Mouse (Mus musculus) midbrain, embryonic 14.5 days (tissue): ENCODE data around the gene Chn2. TPM values are rescaled to one million over a fixed set of nuclear protein-coding genes. Genes with fewer than 3 reads are reported as not detected.

Experiments used
- ATAC-seq: fragments of 200-750 bp; cut with Nextera tagmentation; 2 replicates; pipeline ENCODE4 v1.8.0; 2017; ENCODE audit warnings: moderate number of reproducible peaks, moderate library complexity; ENCODE audit not compliant: low FRiP score, low TSS enrichment
- DNase-seq: peaks from one replicate; pipeline ENCODE4 v3.0.0-alpha.2; 2015
- H3K27ac ChIP-seq: fragments of 300-500 bp; sonication (generic); replicated peaks from 2 replicates; pipeline ENCODE4 v1.5.1; 2014; ENCODE audit warnings: mild to moderate bottlenecking, low read depth, low read length, moderate library complexity
- H3K27me3 ChIP-seq: fragments of 300-500 bp; sonication (generic); 2 replicates; pipeline ENCODE4 v1.6.1; 2014; ENCODE audit warnings: low read length, control low read depth, mixed read lengths; ENCODE audit not compliant: control insufficient read depth, insufficient read depth
- H3K36me3 ChIP-seq: fragments of 300-500 bp; sonication (generic); 2 replicates; pipeline ENCODE4 v1.6.1; 2014; ENCODE audit warnings: low read length, control low read depth; ENCODE audit not compliant: control insufficient read depth, insufficient read depth
- H3K4me1 ChIP-seq: fragments of 300-500 bp; sonication (generic); 2 replicates; pipeline ENCODE4 v1.6.1; 2014; ENCODE audit warnings: mild to moderate bottlenecking, antibody characterized with exemption, low read length, control low read depth; ENCODE audit not compliant: control insufficient read depth, insufficient read depth
- H3K4me2 ChIP-seq: fragments of 300-500 bp; sonication (generic); 2 replicates; pipeline ENCODE4 v1.6.1; 2014; ENCODE audit warnings: mild to moderate bottlenecking, low read length, moderate library complexity
- H3K4me3 ChIP-seq: fragments of 300-500 bp; sonication (generic); replicated peaks from 2 replicates; pipeline ENCODE4 v1.5.1; 2014; ENCODE audit warnings: low read depth, low read length
- H3K9ac ChIP-seq: fragments of 300-500 bp; sonication (generic); replicated peaks from 2 replicates; pipeline ENCODE4 v1.6.1; 2014; ENCODE audit warnings: mild to moderate bottlenecking, low read length, moderate library complexity
- H3K9me3 ChIP-seq: fragments of 300-500 bp; sonication (generic); 2 replicates; pipeline ENCODE4 v1.6.1; 2016; ENCODE audit warnings: low read length, control low read depth, mixed read lengths; ENCODE audit not compliant: control insufficient read depth
- WGBS: fragments of 180-500 bp; shearing (Covaris S2); extraction: QIAGEN DNeasy Blood & Tissue Kit; methylation state at CpG from one replicate; pipeline ENCODE4 v1.1.7; 2014; 5-methylcytosine and 5-hydroxymethylcytosine counted together
- polyA plus RNA-seq: library from polyadenylated mRNA; unstranded; fragments of >200 nt; fragmentation: Nextera tagmentation; extraction: Ambion mirVana; gene quantifications from 2 replicates; pipeline ENCODE4 v1.2.1, GENCODE M21; 2014

Gene Chn2
- polyA plus RNA-seq, 1 experiment from 2014 or later, result 40.6 TPM

- ATAC-seq, result no peak
- H3K4me3 ChIP-seq, result no peak overlapping the region
- H3K27me3 ChIP-seq, result no peaks in the 10 kb centered on the region
- whole genome bisulfite sequencing, result 84% methylated on average over 3 of the region's 3 CpGs
- H3K36me3 ChIP-seq, result no peaks in the 10 kb centered on the region
- no peak overlapping the region for H3K4me2 ChIP-seq
- H3K9me3 ChIP-seq, result no peaks in the 10 kb centered on the region
- H3K27ac ChIP-seq, result no peak overlapping the region
- H3K4me1 ChIP-seq, result peaks cover 8% of the 10 kb centered on the region
- no peak overlapping the region for H3K9ac ChIP-seq
- DNase-seq, result no peak
Measured at GRCm38 (mm10) chr6:54035548-54035947, 3.8 kb upstream of the Chn2 start.

GRCm38 (mm10) chr6:54038866-54039265 lies 488 bp upstream of the Chn2 start:
- WGBS, result 4% methylated on average over 10 of the region's 10 CpGs
- H3K4me3 ChIP-seq, result peak overlapping the region; percentile 65
- H3K4me2 ChIP-seq, result peak overlapping the region; percentile 65
- no peaks in the 10 kb centered on the region for H3K9me3 ChIP-seq
- peak overlapping the region; percentile 97 for H3K27ac ChIP-seq
- peaks cover 30% of the 10 kb centered on the region for H3K4me1 ChIP-seq
- H3K27me3 ChIP-seq, result no peaks in the 10 kb centered on the region
- ATAC-seq (no peak), DNase-seq (peak; percentile 62)
- H3K36me3 ChIP-seq, result no peaks in the 10 kb centered on the region
- H3K9ac ChIP-seq, result peak overlapping the region; percentile 89

DNA sequence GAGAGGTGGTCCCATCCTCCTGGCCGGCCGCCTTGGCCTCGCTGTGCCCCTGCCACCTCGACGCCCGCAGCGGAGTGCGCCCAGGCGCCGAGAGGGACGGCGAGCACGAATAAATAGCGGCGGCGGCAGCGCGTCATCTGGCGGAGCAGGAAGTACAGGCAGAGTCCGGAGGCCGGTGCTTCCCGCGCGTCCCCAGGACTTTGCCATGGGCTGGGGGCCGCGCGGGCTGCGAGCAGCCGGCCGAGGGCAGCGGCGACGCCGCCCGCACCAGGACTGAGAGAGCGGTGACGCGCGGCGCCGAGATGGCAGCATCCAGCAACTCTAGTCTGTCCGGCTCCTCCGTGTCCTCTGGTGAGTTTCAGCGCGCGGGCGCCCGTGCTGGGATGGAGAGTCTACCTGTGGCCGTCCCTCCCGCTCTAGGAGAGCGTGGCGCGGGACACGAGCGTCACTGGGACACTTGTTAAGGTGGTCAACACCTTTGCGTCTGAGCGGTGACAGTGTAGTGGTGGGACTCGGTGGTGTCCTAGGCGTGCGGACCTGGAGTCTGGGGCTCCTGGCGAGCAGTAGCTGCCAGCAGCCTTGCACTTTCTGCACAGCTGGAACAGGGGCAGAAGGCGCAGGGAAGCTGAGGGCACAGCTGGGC lies 572 bp downstream of the Chn2 start:
- Histone ChIP-seq H3K27me3 (no peaks in the 10 kb centered on the region), H3K9ac (peak overlapping the region; percentile 89), H3K4me3 (peak overlapping the region; percentile 65), H3K4me1 (peaks cover 30% of the 10 kb centered on the region), H3K27ac (peak overlapping the region; percentile 97), H3K9me3 (no peaks in the 10 kb centered on the region), H3K4me2 (peak overlapping the region; percentile 65), H3K36me3 (no peaks in the 10 kb centered on the region)
- peak; percentile 83 for ATAC-seq
- under 1% methylated on average over 55 of the region's 62 CpGs for WGBS
- peak; percentile 83 for DNase-seq

DNA sequence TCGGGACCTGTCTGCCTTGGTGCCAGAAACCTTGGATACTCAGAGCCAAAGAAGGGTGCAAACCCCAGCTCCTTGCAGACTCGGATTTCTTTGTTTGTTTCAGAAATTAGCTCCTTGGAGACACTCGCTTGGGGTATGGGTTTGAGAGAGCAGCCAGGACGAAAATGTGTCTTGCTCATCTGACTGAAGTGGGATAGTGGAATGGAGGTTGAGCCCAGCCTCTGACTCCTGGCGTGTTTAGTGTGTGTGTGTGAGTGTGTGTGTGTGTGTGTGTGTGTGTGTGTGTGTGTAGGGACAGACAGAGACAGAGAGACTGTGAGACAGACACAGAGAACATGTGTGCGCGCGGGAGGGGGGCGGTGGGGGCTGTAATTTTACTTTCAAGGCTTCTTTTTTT lies 1.1 kb downstream of the Chn2 start:
- Histone ChIP-seq H3K27ac (peak overlapping the region; percentile 97), H3K36me3 (no peaks in the 10 kb centered on the region), H3K4me3 (peak overlapping the region; percentile 65), H3K9ac (peak overlapping the region; percentile 89), H3K4me1 (peaks cover 30% of the 10 kb centered on the region), H3K4me2 (peak overlapping the region; percentile 65), H3K27me3 (no peaks in the 10 kb centered on the region), H3K9me3 (no peaks in the 10 kb centered on the region)
- 14% methylated on average over 9 of the region's 9 CpGs for WGBS
- DNase-seq (no peak), ATAC-seq (no peak)

- WGBS, result 15% methylated on average over 13 of the region's 13 CpGs
- Histone ChIP-seq H3K27ac (no peak overlapping the region; the same call in 1 of the 2 replicates), H3K9me3 (no peaks in the 10 kb centered on the region), H3K36me3 (no peaks in the 10 kb centered on the region), H3K4me1 (peaks cover 30% of the 10 kb centered on the region), H3K4me2 (peak overlapping the region; percentile 65), H3K4me3 (peak overlapping the region; percentile 65), H3K9ac (peak overlapping the region; percentile 17; the same call in 1 of the 2 replicates), H3K27me3 (no peaks in the 10 kb centered on the region)
- ATAC-seq (no peak), DNase-seq (peak; percentile 40)
Measured at GRCm38 (mm10) chr6:54041386-54042043, 2.2 kb downstream of the Chn2 start.

DNA sequence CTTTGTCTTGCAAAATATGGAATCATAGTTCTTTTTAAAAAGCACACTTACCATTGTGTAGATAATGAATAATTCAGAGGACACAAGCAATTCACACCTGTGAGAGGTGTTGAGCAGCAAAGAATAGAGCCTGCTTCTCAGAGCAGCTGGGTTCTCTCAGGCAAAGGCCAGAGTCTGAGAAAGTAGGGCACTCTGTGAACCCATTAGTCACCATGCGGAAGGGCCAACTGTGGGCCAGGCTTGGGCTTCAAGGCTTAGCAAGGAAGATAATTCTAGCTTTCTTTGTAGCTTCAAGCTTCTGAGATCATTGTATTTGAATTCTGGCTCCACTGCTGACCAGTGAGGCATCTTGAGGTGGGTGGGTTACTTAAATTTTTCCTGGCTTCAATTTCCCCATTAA lies 2.8 kb downstream of the Chn2 start:
- H3K27me3 ChIP-seq, result no peaks in the 10 kb centered on the region
- no peaks in the 10 kb centered on the region for H3K9me3 ChIP-seq
- H3K4me2 ChIP-seq, result peak overlapping the region; percentile 65
- DNase-seq (no peak), ATAC-seq (no peak)
- H3K36me3 ChIP-seq, result no peaks in the 10 kb centered on the region
- H3K9ac ChIP-seq, result peak overlapping the region; percentile 17; the same call in 1 of the 2 replicates
- H3K4me1 ChIP-seq, result peaks cover 30% of the 10 kb centered on the region
- 81% methylated on average over 1 of the region's 1 CpGs for WGBS
- H3K27ac ChIP-seq, result no peak overlapping the region
- peak overlapping the region; percentile 65 for H3K4me3 ChIP-seq

DNA sequence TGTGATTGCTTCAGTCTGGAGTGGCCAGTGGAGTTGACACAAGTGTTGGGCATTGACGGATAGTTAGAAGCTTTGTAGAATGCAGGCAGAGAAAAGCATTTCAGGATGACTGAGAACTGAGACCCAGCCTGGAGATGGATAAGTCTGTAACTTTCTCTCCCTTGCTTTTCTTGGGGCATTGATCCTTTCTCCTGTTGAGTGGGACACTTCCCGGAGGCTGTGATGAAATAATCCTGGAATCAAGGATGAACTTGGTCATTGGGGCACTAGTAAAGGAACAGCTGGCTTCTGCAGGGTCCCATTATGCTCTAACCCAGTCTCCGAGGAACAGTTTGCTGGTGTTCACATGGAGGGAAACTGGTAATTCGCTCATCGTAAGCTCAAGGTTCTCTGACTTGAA lies 4.2 kb downstream of the Chn2 start:
- DNase-seq, result no peak
- ATAC-seq, result no peak
- Histone ChIP-seq H3K4me3 (no peak overlapping the region), H3K4me2 (no peak overlapping the region), H3K36me3 (no peaks in the 10 kb centered on the region), H3K4me1 (peaks cover 22% of the 10 kb centered on the region), H3K27ac (no peak overlapping the region), H3K9ac (no peak overlapping the region), H3K27me3 (no peaks in the 10 kb centered on the region), H3K9me3 (no peaks in the 10 kb centered on the region)
- WGBS, result 83% methylated on average over 5 of the region's 5 CpGs

DNA sequence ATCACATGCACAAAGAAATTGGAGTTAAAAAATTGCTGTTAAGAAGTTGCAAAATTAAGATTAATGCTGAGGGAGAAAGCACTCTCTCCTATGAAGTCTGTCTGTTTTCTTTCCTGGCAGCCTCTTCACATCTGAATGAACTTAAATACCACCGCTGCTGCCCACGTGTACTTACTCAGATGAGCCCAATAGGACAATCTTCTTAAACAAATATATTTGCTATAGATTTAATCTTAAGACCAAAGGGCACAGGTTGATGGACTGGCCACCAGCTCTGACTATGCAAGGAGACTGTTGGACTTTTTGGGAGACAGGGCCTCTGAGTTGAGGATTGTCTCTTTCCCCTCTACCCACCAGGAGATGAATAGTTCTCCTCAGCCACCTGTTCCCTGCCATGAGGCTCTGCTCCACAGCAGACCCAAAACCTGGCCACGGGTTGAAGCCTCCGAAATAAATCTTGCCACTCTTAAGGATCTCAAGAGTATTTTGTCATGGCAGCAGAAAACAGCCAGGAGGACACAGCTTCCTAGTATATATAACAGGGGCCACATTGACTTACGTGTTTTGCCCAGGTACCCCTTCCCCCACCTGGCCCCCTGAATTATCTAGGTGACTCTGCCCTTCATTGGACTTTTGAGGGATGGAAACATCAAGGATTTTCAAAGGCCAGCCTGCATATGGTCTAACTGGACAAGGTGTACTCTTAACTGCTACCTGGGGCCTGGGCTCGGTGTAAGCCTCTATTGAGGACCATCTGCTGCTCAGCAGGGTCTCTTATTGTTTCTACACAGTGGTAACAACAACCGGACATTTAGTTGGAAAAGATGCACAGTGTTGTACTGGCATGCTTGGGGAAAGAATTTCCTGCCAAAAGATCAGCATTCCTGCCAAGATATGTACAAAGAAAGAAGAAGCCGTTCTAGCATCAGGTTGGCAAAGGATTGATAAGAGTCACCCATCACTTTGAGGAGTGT lies 6.7 kb downstream of the Chn2 start:
- Histone ChIP-seq H3K9ac (no peak overlapping the region), H3K27ac (no peak overlapping the region), H3K4me2 (no peak overlapping the region), H3K9me3 (no peaks in the 10 kb centered on the region), H3K36me3 (no peaks in the 10 kb centered on the region), H3K27me3 (no peaks in the 10 kb centered on the region), H3K4me1 (peaks cover 17% of the 10 kb centered on the region), H3K4me3 (no peak overlapping the region)
- 77% methylated on average over 8 of the region's 8 CpGs for WGBS
- no peak for DNase-seq
- no peak for ATAC-seq
